Mouse (Mus musculus) mature B cell (primary cell): ENCODE data around the gene Pou2af1.

Experiments
- in situ Hi-C: fragments of 300-500 bp; cut with MboI; formaldehyde crosslinking; loops from 2 replicates; pipeline ENCODE4 v1.14.3; 2019

Gene Pou2af1

DNA sequence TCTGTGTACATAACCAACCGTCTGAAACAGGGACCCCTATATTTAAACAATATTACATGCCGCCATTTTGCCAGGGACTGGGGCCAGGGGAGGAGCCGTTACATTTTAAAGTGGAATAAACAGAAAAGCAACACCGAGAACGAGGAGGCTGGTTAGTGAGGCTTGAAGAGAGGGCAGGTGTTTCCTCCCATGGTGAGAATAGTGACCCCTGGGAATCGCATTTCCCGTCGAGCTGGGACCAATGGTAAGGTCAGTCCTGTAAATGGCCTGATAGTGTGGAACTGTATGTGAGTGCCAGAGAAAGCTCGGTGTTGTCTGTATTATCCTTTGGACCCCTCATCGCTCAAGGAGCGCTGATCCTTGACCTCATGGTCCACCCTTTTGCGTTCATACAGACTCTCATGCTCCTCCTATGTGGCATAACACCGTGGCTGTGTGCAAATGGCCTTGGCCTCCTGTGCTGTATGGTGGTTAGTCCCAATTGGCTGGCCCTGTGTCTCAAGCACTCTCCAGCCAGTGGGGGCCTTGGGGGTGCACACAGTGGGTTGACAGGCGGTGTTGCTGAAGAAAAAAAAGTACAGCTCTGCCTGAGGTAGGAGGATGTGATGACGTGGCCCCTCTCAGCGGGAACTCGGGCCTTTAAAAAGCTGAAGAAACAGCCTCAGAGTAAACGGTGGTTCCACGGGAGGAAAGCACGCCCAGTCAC is at the start of gene Pou2af1:
Gene Pou2af1, plus strand, starts transcription at position 686 of the 706 bp plus-strand sequence.
- in situ Hi-C loops, result no loop called here

DNA sequence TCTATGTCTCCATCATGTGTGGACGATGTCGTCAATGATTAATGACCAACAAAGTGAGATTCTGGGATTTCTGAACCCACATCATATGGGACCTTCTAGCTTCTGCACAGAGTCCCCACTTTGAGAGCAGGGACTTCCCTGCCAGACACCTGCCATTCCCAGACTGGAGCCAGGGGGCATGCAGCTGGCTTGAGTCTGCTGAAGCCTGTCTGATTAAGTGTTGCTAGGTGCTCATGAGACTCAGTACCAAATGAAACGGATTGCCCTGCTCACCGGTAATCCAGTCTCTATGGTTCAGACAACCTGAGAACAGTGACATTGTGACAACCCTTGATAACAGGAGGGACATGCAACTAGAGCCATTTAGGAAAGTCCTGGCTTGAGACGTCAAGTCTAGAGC is 49.5 kb upstream of the Pou2af1 start:
- in situ Hi-C loops, result loop anchor here (25.0 kb wide), 1 partner anchor 748 kb away; no protein-coding TSS in a partner anchor

DNA sequence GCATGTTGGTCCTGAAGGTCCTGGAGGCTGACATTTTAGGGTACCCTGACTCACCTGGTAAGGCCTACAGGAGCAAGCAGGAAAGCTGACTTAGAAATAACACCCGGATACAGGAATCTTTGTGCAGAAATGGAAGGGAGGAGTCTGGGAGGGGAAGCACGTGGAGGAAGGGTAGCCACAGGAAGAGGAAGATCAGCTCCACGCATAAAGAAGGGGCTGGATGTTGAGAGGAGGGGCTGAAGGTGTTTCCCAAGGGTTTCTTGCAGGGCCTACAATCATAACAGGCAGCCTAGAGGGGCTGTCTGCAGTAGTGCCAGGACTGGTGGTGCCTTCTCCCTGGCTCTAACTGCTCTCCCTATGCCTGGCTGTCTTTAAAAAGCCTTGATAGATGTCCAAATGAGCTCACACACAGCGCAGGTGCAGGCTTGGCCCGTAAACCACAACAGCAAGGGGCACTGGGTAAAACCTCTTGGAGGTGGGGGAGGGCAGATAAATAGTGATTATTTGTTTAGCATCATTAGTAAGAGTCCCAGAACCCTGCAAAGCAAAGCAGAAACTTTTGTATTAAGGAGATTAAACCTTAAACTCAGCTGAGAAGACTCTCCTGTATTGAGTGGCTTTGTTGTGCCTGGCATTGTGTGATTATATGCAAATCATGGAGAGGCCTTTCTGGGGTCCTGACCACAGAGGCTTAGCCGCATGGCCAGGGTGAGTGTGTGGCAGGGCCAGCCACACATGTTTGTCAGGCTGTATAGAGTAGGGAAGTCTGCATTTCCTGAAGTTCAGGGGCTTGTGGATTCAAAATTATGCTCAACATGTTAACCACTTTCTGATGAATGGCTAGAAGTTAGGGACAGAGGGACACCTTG is 48.0 kb upstream of the Pou2af1 start, which contains the start of gene Gm32742:
Gene Gm32742, minus strand, starts transcription at position 206 of the 869 bp plus-strand sequence.
- in situ Hi-C loops, result loop anchor here (5.0 to 25.0 kb wide), 2 partner anchors 127 to 747 kb away; no protein-coding TSS in a partner anchor

DNA sequence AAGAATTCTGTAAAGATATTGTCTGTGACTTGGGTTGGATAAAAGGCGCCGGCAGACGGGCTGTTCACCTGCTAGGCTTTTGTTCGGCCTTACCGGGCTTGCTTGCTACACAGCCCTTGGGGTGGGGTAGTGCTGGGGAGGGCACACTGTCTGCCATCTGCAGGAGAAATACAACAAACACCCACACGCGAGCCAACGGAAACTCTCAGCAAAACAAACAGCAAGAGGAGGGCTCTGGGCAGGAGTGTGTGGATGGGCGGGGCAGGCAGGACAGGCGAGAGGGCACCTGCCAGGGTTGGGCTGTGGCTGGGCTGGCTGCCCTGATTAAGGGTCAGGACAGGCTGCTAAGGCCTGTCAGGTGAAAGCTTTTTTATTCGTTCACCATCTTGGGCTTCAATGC is 45.6 kb upstream of the Pou2af1 start:
- in situ Hi-C loops, result loop anchor here (5.0 to 25.0 kb wide), 2 partner anchors 124 to 744 kb away; no protein-coding TSS in a partner anchor

DNA sequence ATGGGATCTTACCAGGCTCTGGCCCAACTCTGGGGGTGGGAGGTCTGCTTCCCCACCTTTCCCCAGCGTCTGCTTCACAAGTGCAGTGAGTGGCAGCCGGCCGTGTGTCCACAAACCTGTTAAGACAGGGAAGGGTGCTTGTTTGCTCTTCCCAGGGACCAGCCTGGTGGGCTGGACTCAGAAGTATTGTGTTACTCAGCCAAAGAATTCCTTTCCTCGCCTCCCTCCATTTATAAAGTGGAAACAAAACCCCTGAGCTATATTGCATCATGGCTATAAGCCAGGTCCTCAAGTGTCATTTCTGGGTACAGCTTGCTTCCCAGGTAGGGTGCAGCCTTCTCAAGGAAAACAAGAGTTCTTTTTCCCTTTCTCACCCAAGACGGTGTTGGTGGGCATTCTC is 44.8 kb upstream of the Pou2af1 start:
- in situ Hi-C loops, result loop anchor here (5.0 to 25.0 kb wide), 2 partner anchors 124 to 744 kb away; no protein-coding TSS in a partner anchor

DNA sequence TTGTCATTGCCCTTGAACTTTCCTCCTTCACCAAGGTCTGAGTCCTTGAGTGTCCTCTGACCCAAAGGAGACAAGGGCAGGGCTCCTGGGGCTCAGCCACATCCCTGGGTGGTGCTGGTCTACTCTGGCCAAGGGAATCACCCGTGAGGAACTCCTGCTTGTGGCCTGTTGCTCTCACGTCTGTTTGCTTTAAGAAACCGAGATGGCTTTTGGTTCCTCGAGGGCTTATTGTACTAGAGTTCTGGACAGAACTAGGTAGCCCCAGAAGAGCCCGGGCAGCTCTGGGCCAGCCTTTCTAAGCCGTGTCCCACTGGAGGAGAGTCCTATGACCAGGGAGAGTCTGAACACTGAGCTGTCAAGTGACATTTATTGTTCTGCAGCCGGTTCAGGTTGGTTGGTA is 44.4 kb upstream of the Pou2af1 start:
- in situ Hi-C loops, result loop anchor here (5.0 to 25.0 kb wide), 2 partner anchors 123 to 743 kb away; no protein-coding TSS in a partner anchor

DNA sequence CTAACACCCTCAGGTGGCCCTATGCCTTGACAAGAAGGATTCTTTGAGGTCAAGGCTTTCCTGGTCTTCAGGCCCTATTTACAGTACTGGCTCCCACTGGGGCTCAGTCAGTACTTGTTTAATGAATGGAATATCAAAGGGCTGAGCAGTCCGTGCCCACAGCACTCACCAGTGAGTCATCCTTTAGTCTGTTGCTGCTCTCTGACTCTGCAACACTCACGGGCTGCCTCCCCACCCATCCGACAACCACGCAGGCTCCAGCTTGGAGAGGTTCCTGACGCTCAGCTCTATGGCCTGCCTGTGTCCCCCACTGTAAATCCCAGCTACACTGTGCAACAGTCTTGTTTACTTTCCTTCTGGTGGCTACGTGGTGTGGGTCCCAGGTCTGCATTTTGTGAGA is 43.2 kb upstream of the Pou2af1 start:
- in situ Hi-C loops, result loop anchor here (25.0 kb wide), 1 partner anchor 742 kb away; no protein-coding TSS in a partner anchor

DNA sequence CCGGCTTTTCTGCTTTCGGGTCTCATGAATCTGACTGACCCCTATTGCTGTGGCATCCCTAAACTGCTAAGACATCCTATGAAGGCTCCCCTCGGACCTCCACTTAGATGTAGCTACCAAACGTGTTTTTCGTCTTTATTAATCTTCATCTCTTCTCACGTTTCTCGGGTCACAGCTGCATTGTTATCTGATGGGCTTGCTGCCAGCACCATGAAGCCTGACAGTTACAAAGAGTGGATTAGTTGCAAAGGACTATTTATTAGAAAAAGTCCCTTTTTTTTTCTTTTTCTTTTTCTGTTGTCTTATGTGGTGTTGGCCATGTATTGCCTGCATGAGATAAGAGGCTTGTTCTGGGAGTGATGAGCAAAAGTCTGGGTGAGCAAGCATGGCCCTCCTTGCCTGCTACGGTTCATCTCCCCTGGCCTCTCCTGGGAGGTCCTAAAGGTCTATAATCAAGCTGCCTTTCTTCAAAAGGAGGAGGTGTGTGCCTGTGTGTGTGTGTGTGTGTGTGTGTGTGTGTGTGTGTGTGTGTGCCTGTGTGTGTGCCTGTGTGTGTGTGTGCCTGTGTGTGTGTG is 38.5 kb upstream of the Pou2af1 start:
- in situ Hi-C loops, result loop anchor here (25.0 kb wide), 1 partner anchor 737 kb away; no protein-coding TSS in a partner anchor

DNA sequence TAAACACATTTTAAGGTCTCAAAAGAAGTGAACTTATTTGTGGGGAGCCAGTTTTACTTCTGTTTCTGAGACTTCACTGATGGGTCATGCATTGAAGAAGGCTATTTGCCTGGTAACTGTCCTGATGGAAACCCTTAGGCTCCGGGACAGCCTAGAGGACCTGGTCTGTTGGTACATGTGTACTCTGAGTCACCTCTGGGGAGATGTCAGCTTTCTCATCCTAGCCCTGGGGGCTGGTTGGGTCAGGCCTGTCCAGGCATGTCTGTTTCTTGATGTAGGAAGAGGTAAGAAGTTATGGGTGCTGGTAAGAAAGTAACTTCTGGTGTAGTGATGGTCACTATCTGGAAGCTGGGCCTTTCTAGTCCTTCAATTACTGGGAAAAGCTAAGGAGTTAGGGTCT is 37.8 kb upstream of the Pou2af1 start:
- in situ Hi-C loops, result no loop called here

DNA sequence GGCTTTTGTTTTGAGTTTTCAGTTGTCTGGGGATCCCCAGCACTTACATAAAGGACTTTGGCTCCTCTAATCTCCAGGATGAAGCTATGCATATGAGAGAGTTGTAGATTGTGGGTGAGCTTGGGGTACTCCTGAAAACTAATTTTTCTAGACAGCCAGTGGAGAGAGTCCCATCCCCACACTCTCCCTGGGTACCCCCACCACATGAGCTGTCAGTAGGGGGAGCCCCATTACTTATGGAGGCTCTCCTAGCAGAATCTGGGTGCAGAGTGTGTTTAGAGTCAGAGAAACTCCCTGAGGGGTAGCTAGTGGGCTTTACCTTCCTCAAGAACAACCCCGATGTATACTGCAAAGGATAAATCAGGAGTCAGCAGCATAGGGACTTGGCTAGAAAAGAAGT is 35.2 kb upstream of the Pou2af1 start:
- in situ Hi-C loops, result no loop called here

DNA sequence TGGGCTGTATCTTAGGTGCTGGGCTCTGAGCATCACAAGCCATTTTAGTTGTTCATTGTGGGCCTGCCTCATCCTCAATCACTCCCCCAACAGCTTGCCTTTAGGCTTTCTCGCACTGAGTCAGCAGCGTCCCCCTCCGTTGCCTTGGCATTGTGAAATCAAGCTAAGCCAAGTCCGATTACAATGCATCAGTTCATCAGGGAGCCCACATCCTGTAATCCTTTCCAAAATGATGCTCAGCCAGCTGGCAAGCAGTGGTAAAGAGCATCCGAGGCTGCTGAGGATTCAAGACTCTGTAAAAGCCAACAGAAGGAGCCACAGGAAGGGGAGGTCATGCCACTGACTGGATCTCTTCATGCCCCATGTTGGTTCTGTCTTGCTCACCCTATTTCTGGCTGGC is 32.9 kb upstream of the Pou2af1 start:
- in situ Hi-C loops, result no loop called here

DNA sequence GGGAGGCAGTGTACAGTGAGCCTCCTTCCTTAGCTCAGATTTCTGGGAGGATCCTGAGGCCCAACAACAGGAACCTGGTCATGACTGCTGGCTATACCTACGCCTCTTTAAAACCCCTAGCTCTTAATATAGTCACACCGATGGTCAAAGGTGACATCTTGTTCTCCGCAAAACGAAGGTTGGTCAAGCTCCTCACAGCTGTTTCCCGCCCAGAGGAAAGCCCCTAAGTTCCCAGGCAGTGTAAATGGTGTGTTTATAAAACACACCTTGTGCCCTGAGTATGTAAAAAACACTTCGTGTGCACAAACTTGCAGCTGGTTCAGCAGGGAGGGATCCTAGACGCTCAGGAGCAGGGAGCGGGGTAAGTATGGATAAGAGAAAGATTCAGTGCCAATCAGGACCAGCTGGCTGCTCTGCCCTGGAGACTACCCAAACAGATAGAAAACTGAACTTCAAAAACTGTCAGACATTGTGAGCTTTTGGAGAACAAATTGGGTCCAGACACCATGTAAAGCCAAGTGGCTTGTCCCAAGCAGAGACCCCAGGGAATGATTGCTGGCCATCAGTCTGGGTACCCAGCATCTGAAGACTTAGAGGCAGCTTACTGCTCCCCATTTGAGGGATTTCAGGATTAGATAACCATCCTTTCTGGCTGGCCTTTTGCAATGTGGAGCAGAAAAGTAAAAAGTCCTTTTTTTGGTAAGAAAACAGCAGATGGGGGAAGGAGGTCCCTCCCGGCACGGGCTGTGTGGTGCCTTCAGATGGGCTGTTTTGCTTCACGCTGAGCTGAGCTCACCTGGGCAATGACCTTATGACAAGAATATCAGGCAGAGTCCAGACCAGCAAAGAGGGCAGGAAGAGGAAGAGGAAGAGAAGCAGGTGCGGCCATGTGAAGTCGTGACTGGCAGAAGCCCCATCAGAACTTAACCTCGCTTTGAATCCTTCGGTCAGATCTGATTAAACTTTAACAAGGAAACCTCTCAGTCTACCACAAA is 30.5 kb upstream of the Pou2af1 start:
- in situ Hi-C loops, result no loop called here

DNA sequence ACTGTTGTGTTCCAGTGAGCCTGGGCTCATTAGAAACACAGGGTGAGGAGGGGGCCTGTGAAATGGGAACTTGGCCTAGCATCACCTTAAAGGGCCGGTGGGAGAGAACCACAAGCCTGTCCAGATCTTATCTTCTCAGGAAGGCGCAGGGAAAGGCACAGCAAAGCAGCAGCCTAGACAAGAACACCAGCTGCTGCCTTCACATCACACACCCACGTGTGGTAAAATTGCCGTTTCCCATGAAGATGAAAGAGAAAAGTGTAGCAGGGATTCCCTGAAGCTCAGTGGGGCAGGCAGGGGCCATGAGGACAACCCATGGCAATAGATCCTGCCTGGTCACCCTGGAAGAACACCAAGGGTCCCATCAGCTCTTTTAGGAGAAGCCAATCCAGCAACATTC is 28.1 kb upstream of the Pou2af1 start:
- in situ Hi-C loops, result no loop called here

DNA sequence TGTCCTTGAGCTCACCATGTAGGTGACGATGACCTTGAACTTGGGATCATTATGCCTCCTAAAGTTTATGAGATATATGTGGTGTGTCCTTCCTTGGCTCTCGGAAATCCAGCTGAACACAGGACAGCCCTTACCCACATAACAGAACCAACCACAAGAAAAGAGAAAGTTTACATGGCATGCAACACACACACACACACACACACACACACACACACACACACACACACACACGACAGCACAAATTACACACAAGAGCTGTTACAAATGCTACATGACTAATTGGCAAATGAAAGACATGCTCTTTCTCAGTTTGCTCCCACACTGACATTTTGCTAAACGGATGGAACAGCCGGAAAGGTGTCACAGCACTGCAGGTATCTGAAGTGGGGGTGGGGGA is 27.6 kb upstream of the Pou2af1 start:
- in situ Hi-C loops, result no loop called here

DNA sequence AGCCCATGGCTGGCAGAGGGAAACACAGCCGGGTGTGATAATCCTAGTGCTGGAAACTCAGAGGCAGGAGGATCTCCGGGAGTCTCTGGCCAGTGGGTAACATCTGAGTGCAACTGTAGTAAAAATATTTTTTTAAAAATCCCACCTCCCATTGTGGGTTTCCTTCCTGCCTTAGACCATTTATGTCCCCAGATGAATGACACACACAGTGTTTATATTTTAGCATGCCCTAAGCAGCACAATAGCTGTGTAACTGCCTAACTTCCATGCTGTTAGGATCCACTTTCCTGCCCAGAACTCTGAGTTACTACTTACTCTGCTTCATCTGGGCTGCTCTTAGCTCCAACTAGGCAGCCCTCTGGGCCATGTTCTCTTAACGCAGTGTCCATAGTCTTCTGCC is 22.9 kb upstream of the Pou2af1 start:
- in situ Hi-C loops, result no loop called here

DNA sequence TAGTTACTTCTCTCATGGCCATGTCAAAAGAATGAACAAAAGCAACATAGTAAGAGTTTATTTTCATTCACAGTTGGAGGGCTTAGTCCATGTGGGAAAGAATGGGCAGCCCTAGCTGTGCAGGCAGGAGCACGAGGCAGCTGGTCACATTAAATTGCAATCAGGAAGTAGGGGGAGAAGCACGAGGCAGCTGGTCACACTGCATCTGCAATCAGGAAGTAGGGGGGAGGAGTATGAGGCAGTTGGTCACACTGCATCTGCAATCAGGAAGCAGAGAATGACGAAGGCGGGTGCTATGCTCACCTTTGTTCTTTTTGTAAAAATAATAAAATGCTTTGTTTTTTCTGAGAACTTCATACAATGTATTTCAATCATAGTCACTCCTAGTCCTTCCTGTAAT is 18.7 kb upstream of the Pou2af1 start:
- in situ Hi-C loops, result no loop called here

DNA sequence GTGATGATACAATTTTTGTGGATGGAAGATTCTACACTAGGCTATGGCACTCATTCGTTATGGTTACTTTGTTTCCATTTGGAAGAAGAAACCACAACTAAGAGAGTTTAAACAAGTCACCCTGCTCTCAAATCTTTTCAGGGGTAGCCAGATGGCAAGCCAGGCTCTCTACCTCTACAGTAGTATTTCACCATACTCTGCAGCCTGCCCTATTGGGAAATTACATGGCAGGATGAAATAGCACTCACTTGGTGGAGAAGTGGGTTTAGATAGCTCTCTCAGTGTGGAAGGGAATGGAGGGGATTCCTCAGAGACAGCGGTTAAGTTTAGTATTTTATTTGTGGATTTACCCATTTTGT is 4.6 kb upstream of the Pou2af1 start:
- in situ Hi-C loops, result no loop called here

DNA sequence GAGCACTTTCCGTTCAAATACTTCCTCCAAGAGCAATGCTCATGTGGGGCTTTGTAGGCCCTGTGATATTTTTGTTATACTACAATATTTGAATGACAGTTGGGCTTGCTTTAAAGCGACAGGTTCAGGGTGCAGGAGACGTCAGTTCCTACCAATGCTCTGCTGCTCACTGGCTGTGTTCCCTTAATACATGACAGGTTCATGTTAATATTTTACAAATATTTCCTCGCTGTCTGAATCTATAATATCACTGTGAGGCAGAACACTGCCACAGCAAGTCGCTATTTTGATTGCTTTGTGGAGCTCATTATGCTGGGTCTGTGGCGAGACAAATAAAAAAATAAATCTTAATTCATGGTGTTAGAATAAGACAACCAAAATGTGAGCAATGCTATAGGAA is 2.3 kb upstream of the Pou2af1 start:
- in situ Hi-C loops, result no loop called here

DNA sequence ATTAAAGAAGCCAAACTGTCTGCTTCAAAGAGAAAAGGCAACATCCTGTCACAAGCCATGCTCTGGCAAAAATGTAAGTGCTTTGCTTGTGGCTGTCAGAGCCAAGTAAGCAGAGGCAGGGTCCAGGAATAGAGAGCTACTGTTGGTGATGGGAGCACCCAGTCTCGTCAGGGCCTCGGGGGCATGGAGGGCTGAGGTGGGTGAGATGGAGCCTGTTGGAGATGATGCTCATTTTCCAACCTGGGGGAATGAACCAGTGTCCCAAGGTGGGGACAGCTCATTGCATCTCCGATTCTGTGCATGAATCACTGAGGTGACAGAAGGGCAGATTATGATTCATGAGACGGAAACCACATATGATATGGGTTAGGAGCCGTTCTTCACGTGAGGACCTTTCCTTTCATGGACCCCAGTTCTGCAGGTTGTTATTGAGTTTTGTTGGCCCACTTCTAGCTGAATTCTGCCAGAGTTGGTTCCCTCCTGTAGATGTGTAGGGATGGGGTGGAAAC is 275 bp downstream of the Pou2af1 start:
- in situ Hi-C loops, result no loop called here

DNA sequence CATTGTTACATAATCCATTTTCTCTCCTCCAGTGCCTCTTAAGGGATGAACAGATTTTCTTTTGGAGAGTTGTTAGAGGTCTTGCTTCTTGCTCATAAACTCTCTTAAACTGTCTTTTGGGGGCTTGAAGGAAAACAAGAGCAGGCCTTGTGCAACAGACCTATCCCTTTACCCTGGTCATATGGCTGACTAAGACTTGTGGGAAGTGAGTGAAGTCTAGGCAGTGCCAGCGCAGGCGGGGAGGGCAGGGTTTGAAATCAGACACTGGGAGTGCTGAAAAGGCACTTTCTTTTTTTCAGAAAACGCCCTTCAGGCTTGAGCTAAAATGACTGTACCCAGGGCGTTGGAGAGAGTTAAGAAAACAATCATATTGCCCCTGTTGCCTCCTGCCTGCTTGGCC is 1.8 kb downstream of the Pou2af1 start:
- in situ Hi-C loops, result no loop called here

DNA sequence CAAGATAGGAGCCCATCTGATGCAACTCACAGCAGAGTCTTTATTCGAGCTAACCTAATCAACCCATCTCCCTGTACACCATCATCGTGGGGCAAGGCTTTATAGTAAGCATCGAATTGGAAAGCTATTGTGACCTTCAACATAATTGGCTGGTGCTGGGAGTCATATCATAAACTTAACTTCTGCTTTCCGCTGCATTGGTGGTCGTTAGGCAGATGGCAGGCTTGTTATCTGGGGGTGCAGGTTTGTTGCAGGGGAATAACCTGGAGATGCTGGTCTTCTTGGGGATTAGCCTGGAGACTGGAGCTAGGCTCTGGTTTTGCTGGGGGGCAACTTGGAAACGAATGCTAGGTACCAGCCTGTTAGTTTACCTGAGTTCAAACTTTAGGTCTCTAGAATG is 2.4 kb downstream of the Pou2af1 start:
- in situ Hi-C loops, result no loop called here
